Mouse (Mus musculus): Measurements from ENCODE around the gene Atad3a.

GRCm38 (mm10) chr4:155705592-155705929, 55.3 kb downstream of the Atad3a start:
- no peak for TF ChIP-seq POLR2A (IDR thresholded peaks at IDR 0.05; ENCODE audit: borderline replicate concordance, control insufficient read depth, low read depth, low read length)
- no peak for TF ChIP-seq CTCF (IDR thresholded peaks at IDR 0.05; ENCODE audit: control insufficient read depth, insufficient read depth, low read length)

Data from bone marrow, adult 2 months (tissue).